Mouse (Mus musculus): ENCODE results near the gene Stk17b.

DNA sequence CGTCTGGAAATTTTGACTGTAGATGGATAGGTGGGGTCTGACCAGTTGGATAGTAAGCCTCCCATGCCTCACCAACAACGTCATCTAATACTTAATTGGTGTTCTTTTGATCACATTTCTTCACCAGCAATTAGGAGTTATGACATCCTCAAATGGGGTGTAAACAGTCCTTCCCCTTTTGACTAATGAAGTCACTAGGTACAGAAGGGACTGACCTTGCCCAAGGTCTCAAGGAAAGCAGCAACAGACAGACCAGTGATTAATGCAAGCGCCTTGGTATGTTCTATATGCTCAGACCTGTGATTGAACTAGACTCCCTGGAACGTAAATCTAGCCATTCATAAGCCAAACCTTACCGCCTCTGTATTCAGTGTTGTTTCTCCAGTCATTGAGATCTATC lies 45.3 kb upstream of the Stk17b start:
- TF ChIP-seq CTCF (IDR thresholded peaks at IDR 0.05; ENCODE audit: low read depth, low read length), result no peak
- TF ChIP-seq POLR2A (IDR thresholded peaks at IDR 0.05; ENCODE audit: borderline replicate concordance, low read depth, low read length), result no peak

All from bone marrow macrophage, adult 2 months (primary cell).